Mouse (Mus musculus) limb, embryonic 12.5 days (tissue): ENCODE results near the gene Ptprd. TPM values are rescaled to one million over a fixed set of nuclear protein-coding genes. Genes with fewer than 3 reads are reported as not detected.

Experiments
- ATAC-seq: fragments of 200-750 bp; cut with Nextera tagmentation; 2 replicates; pipeline ENCODE4 v1.8.0; 2017; ENCODE audit warnings: low read depth, moderate TSS enrichment; ENCODE audit not compliant: insufficient number of reproducible peaks, insufficient read depth, low FRiP score, low TSS enrichment
- H3K27ac ChIP-seq: fragments of 300-500 bp; sonication (generic); 2 replicates; pipeline ENCODE4 v1.5.1; 2016; ENCODE audit warnings: mild to moderate bottlenecking, moderate library complexity
- H3K27me3 ChIP-seq: fragments of 300-500 bp; sonication (generic); 2 replicates; pipeline ENCODE4 v1.6.1; 2016; ENCODE audit warnings: mild to moderate bottlenecking, moderate library complexity
- H3K36me3 ChIP-seq: fragments of 300-500 bp; sonication (generic); 2 replicates; pipeline ENCODE4 v1.6.1; 2016; ENCODE audit warnings: mild to moderate bottlenecking, moderate library complexity
- H3K4me1 ChIP-seq: fragments of 300-500 bp; sonication (generic); replicated peaks from 2 replicates; pipeline ENCODE4 v1.6.1; 2016
- H3K4me2 ChIP-seq: fragments of 300-500 bp; sonication (generic); 2 replicates; pipeline ENCODE4 v1.6.1; 2016; ENCODE audit warnings: mild to moderate bottlenecking, moderate library complexity
- H3K4me3 ChIP-seq: fragments of 300-500 bp; sonication (generic); replicated peaks from 2 replicates; pipeline ENCODE4 v1.5.1; 2016; ENCODE audit warnings: mild to moderate bottlenecking
- H3K9ac ChIP-seq: fragments of 300-500 bp; sonication (generic); replicated peaks from 2 replicates; pipeline ENCODE4 v1.6.1; 2016; ENCODE audit warnings: mild to moderate bottlenecking, moderate library complexity
- H3K9me3 ChIP-seq: fragments of 300-500 bp; sonication (generic); 2 replicates; pipeline ENCODE4 v1.6.1; 2016; ENCODE audit warnings: mild to moderate bottlenecking, moderate library complexity
- WGBS: fragments of 180-500 bp; shearing (Covaris S2); methylation state at CpG from one replicate; pipeline ENCODE4 v1.1.7; 2016; 5-methylcytosine and 5-hydroxymethylcytosine counted together
- polyA plus RNA-seq: library from polyadenylated mRNA; unstranded; fragments of >200 nt; fragmentation: Nextera tagmentation; extraction: Ambion mirVana; gene quantifications from 2 replicates; pipeline ENCODE4 v1.2.1, GENCODE M21; 2016

Gene Ptprd
- polyA plus RNA-seq, 1 experiment from 2014 or later, result 30.9 TPM

DNA sequence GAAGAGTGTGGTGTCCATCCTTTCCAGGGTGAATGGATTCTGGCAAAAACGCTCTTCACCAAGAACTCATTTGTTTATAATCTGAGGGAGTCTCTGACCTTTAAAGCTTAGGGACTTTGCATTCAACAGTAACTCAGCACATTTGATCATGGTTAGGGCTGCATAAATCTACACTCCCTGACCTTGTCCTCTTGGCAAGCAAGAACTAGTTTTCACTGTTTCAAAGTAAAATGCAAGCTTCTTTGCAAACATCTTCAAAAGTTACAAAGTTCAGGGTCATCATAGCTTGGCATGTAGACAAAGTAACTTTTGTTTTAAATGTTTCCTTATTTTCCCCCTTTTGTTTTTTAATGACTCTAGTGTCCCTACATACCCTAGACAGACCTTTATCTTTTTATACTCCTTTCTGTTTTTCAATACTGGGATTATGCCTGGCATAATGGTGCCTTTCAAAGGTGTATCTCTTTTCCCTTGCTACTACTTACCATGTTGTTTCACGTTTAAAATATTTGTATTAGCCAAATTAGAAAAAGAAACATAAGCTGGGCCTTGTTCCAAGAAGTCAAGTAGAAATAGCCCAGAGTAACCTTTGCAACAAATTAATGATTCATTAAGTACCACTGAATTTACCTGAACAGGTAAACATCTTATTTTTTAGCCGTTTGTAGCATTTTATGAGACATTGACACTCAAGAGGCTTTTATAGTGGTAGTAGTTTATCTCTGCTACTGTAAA is 1743.2 kb downstream of the Ptprd start:
- no peak overlapping the region for H3K9ac ChIP-seq
- H3K4me1 ChIP-seq, result no peaks in the 10 kb centered on the region
- no peaks in the 10 kb centered on the region for H3K36me3 ChIP-seq
- H3K27me3 ChIP-seq, result no peaks in the 10 kb centered on the region
- no peak for ATAC-seq
- H3K4me2 ChIP-seq, result no peak overlapping the region
- WGBS, result 76% methylated on average over 3 of the region's 3 CpGs
- H3K27ac ChIP-seq, result no peak overlapping the region
- no peaks in the 10 kb centered on the region for H3K9me3 ChIP-seq
- H3K4me3 ChIP-seq, result no peak overlapping the region

DNA sequence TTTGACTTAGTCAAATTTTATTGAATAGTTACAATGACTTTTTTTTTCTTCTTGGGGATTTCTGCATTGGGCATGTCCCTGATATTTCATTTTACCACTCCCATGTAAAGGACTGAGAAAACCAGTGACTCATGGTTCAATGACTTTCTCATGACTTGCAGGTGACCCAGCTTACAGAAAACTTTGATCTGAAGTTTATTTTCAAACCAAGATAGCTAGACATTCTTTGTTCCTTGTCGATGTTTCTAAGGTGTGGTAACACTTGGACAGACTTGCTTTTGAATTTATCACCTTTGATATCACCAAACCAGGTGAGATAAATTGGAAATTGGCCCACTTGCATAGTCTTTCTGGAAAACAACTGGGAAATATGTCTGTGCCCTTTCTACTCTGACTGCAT is 1747.1 kb downstream of the Ptprd start:
- Histone ChIP-seq H3K27me3 (no peaks in the 10 kb centered on the region), H3K9ac (no peak overlapping the region), H3K4me2 (no peak overlapping the region), H3K4me1 (no peaks in the 10 kb centered on the region), H3K4me3 (no peak overlapping the region), H3K36me3 (no peaks in the 10 kb centered on the region), H3K9me3 (no peaks in the 10 kb centered on the region), H3K27ac (no peak overlapping the region)
- 85% methylated on average over 1 of the region's 1 CpGs for WGBS
- ATAC-seq, result no peak

DNA sequence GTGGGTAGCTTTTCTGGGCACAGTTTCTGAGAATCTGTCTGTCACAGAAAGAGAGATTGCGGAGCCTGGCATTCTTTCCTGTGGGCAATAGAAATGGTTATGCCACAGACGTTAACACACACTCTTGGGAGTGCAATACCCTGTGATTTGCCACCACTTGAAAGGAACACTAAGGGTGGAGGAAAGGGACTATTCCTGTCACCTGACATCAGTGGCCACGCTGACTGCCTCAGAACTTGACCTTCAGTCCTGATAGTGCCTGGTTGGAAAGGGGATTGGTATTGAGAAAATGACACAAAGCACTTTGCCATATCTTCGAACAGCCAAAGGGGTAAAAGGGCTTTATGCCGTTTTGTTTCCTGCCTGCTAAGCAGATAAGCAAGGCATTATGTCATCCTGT is 1750.4 kb downstream of the Ptprd start:
- Histone ChIP-seq H3K9me3 (no peaks in the 10 kb centered on the region), H3K36me3 (no peaks in the 10 kb centered on the region), H3K9ac (no peak overlapping the region), H3K27me3 (no peaks in the 10 kb centered on the region), H3K27ac (no peak overlapping the region), H3K4me2 (no peak overlapping the region), H3K4me3 (no peak overlapping the region), H3K4me1 (peaks cover 5% of the 10 kb centered on the region)
- 72% methylated on average over 5 of the region's 5 CpGs for WGBS
- no peak for ATAC-seq

DNA sequence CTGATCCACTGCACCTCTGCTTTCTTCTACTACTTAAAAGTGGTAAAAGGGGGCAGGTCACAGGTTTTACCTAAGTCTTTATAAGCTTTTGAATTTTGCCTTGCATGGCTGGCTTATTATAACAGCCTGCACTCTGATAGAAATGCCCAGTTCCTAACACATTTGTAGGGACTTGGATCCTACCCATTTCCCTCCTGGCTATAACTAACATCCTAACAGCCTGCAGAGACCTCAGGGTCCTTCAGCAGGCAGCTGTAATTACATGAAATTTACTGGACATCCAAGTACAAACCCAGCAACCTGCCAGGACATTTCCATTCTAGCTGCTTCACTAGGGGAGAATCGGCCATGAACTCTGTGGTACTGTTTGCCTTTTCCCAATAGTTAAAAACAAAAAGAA is 1751.2 kb downstream of the Ptprd start:
- WGBS, result 66% methylated on average over 1 of the region's 1 CpGs
- ATAC-seq, result no peak
- Histone ChIP-seq H3K4me3 (no peak overlapping the region), H3K9ac (no peak overlapping the region), H3K27ac (no peak overlapping the region), H3K9me3 (no peaks in the 10 kb centered on the region), H3K4me1 (peaks cover 5% of the 10 kb centered on the region), H3K4me2 (no peak overlapping the region), H3K36me3 (no peaks in the 10 kb centered on the region), H3K27me3 (no peaks in the 10 kb centered on the region)

DNA sequence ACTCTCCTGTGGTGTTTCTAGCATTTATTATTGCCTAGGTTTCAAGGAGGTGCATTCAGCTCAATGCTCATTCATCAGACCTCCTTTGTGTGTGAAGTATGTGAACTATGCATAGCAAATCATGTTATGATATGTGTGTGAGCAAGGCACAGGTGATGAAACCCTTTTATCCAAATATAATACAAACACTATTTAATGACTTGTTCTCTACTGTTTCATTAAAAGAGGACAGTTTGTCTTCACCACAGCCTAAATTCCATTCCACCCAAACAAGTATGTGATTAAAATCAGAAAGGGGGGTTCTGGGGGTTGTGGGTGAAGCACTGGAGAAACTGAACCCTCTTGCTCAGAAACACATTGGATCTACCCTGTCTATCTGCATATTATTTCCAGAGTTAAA is 1752.1 kb downstream of the Ptprd start:
- H3K9me3 ChIP-seq, result no peaks in the 10 kb centered on the region
- no peak for ATAC-seq
- H3K4me1 ChIP-seq, result peaks cover 5% of the 10 kb centered on the region
- H3K27me3 ChIP-seq, result no peaks in the 10 kb centered on the region
- no peak overlapping the region for H3K4me2 ChIP-seq
- no peak overlapping the region for H3K27ac ChIP-seq
- H3K9ac ChIP-seq, result no peak overlapping the region
- H3K36me3 ChIP-seq, result no peaks in the 10 kb centered on the region
- no peak overlapping the region for H3K4me3 ChIP-seq

DNA sequence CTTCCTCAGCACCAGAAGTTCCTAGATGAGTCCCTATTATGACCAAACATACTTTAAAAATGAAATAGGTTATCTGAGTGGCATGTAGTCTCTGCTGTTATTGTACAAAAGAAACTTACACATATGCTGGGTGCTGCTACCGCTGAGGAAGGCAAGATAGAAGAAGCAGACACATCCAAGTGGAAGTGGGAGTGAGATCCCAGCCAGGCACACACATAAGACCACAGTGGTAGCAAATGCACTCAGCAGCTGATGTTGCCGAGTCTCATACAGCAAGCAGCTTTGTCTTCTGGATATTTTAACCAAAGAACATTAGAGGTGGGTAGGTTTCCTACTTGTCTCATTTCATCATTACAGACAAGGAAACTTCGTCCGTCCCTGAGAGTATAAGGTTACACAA is 1759.5 kb downstream of the Ptprd start:
- Histone ChIP-seq H3K4me3 (no peak overlapping the region), H3K4me2 (no peak overlapping the region), H3K4me1 (peaks cover 4% of the 10 kb centered on the region; the same call in 1 of the 2 replicates), H3K36me3 (no peaks in the 10 kb centered on the region), H3K9me3 (no peaks in the 10 kb centered on the region), H3K27me3 (no peaks in the 10 kb centered on the region), H3K27ac (no peak overlapping the region), H3K9ac (no peak overlapping the region)
- no peak for ATAC-seq
- WGBS, result 71% methylated on average over 4 of the region's 4 CpGs

DNA sequence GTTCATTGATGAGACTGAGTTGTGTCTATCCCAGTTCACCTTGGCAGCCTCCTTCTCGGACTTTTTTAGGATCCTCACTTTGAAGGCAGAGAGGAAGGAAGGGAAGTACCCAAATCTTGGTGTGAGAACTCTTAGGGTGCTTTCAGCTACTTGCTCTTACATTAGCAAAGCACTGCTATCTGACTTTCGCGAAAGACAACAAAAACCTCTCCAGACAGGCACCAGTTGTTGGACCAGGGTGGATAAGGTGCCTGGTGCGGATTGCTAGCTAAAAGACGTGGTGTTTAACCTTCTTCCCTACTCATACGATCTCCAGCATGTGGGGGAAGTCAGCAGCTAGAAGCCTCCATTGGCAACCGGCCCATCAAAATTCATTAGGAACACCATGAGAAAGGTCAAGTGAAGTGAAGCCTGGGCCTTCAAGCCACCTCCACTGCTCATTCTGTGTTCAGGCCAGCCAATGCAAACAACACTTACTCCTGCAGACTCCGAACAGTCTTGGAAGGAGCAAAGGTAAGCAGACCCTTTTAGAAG is 1760.7 kb downstream of the Ptprd start:
- Histone ChIP-seq H3K9ac (no peak overlapping the region), H3K4me2 (peak overlapping the region; percentile 76), H3K27ac (peak overlapping the region; percentile 97), H3K9me3 (no peaks in the 10 kb centered on the region), H3K4me1 (peaks cover 4% of the 10 kb centered on the region; the same call in 1 of the 2 replicates), H3K4me3 (peak overlapping the region; percentile 82), H3K36me3 (no peaks in the 10 kb centered on the region), H3K27me3 (no peaks in the 10 kb centered on the region)
- ATAC-seq, result no peak
- WGBS, result 44% methylated on average over 8 of the region's 8 CpGs

DNA sequence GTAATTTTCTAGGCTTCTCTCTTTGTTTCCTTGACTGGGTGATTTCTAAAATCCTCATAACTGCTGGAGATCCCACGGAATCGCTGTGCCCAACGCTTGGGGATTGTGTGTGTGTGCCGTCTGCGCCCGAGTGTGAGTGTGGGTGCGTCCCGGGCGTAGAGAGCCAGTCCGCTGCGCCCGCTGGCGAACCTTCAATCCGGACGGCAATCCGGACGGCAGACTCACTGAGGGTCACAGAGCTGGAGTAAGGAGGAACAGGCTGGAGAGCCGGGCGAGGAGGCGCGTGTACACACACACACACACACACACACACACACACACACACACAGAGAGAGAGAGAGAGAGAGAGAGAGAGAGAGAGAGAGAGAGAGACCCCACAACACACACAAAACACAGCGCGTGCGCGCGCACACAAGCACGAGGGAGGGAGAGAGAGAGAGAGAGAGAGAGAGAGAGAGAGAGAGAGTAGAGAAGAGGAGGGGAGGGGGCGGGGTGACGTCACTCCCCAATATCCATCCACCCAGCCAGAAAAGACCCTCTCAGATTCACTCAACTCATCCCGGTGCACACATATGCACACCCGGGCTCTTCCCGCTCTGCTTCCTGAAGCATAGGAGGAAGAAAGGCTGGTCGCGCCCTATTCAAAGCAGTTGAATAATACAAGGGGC is 1761.3 kb downstream of the Ptprd start:
- Histone ChIP-seq H3K4me2 (peak overlapping the region; percentile 76), H3K4me3 (peak overlapping the region; percentile 82), H3K36me3 (no peaks in the 10 kb centered on the region), H3K9ac (peak overlapping the region; percentile 96), H3K27ac (peak overlapping the region; percentile 97), H3K27me3 (no peaks in the 10 kb centered on the region), H3K9me3 (no peaks in the 10 kb centered on the region), H3K4me1 (peaks cover 4% of the 10 kb centered on the region; the same call in 1 of the 2 replicates)
- WGBS, result under 1% methylated on average over 32 of the region's 34 CpGs
- peak; percentile 78 for ATAC-seq

DNA sequence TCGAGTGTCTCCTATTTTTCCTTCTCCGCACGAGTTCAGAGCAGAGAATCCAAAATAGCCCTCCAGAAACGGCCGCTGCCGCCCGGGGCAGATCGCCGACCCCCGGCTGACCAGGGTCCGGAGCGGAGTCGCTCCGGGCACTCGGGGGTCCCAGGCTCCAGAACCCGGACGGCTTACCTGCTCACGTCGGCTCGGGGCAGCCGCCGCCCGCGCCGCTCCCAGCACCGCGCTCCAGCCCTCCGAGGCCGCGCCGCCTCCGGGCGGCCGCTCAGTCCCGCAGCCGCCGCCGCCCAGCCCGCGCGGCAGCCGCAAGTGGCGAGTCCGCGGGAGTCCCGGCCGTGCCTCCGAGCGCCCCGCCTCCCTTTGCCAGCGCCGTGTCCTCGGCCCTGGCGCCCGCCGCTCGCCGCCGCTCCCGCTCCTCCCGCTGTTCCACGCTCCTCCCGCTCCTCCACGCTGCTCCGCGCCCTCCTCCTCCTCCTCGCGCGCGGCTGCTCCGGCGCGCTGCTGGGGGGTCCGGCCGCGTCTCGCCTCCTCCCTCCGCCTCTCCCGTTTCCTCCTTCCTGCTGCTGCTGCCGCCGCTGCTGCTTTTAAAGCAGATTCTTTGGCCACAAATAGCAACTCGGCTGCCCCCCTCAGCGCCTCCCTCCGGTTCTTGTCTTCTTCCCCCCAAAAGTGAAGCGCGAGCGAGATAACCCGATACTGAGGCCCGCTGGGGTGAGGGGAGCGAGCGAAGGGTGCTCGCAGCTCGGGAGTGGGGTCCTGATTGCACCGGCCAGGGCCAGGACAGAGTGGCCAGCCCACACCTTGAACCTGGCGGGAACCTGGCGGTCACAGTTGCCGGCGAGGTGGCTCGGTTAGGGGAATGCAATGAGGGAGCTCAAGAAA is 1762.1 kb downstream of the Ptprd start:
- H3K27me3 ChIP-seq, result no peaks in the 10 kb centered on the region
- ATAC-seq, result peak; percentile 85
- no peaks in the 10 kb centered on the region for H3K9me3 ChIP-seq
- H3K27ac ChIP-seq, result peak overlapping the region; percentile 97
- under 1% methylated on average over 99 of the region's 99 CpGs for WGBS
- H3K4me3 ChIP-seq, result peak overlapping the region; percentile 82
- H3K4me2 ChIP-seq, result peak overlapping the region; percentile 76
- peak overlapping the region; percentile 96 for H3K9ac ChIP-seq
- H3K4me1 ChIP-seq, result peaks cover 4% of the 10 kb centered on the region; the same call in 1 of the 2 replicates
- no peaks in the 10 kb centered on the region for H3K36me3 ChIP-seq

DNA sequence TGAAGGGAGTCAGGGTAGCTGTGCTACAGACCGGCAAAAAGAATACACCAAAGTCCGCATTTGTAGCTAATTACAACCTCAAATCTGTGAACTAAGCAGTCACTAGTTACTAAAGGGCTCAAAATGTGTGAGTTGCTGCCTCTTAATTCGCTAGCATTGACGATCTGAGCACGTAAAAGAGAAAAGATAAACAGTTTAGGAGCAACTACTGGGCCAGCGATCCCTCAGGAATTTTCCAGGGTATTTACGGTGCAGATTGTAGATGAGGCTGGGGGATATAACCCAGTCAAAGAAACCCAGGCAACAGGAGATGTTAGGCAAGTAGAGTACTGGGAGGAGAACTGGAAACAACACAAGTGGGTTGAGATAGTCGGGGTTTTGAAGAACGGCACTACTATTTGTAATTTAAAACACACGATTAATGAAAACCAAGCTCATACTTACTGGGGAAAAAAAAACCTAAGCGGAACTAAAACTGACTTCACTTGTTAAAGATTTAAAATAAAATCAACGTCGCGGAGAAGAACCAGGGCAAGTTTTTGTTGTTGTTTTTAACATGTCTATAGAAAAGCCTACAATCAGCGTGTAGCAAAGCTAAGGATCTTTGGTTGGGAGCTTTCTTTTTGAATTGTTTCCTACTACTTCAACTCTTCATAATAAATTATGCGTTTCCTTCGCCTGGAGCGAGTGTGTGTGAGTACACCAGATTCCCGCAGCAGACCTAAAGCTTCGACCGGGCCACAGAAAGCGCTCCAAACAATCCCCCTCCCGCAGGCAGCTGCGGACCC is 1762.9 kb downstream of the Ptprd start:
- ATAC-seq, result no peak
- H3K36me3 ChIP-seq, result no peaks in the 10 kb centered on the region

More for the DNA sequence above, 1762.9 kb downstream of the Ptprd start:
- WGBS, result 1% methylated on average over 24 of the region's 24 CpGs
- Histone ChIP-seq H3K27me3 (no peaks in the 10 kb centered on the region), H3K27ac (peak overlapping the region; percentile 97), H3K9ac (peak overlapping the region; percentile 96), H3K4me3 (peak overlapping the region; percentile 82), H3K9me3 (no peaks in the 10 kb centered on the region), H3K4me2 (peak overlapping the region; percentile 76), H3K4me1 (peaks cover 7% of the 10 kb centered on the region; the same call in 1 of the 2 replicates)
